In the genomic region with DNA sequence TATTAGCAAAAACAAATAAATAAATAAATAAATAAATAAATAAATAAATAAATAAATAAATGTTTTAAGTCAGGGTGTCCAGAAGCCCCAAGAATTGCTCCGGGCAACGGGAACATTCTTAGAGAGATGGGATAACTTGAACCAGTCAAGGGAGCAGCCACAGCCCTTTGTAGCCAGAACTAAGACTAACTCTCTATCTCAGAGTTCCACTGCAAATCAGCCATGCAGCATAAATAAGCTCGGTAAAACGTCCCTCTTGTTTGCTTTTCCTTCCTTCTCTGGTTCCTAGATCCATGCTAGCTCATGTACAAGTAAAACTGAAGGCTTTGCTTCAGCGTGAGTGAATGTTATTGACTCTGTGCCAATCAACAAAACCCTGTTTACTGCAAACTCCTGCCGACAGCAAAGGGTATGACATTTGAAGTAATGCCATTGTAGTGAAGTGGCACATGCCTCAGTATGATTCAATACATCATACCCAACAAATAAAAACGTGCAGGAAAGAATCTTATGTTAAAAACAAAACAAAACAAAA, we compare ENCODE assay signal across 18 mouse cellular contexts. TPM values are rescaled to one million over a fixed set of nuclear protein-coding genes. Genes with fewer than 3 reads are reported as not detected.
DNase-seq lines count a peak whose midpoint lies in the region; ATAC-seq and TF ChIP-seq lines count a peak whose summit lies in the region.
"Had no signal": no experiment of that assay in that cellular context is flagged by ENCODE, and none has a peak within 500 bp of the region (broad histone marks: within the 10 kb centered on the region; RNA-seq: fewer than 3 reads in every experiment).

No protein-coding gene starts in this region.

- TF ChIP-seq CTCF in forebrain, postnatal 0 days (IDR thresholded peaks at IDR 0.05; ENCODE audit: low read depth): no peak
- no peak for TF ChIP-seq CTCF in kidney, adult 2 months (conservative IDR thresholded peaks at IDR 0.05; ENCODE audit: insufficient read depth, insufficient read length, low read depth, low read length)

- no peaks in the 10 kb centered on the region for H3K9me3 ChIP-seq in forebrain, embryonic 13.5 days (replicated peaks)
- no peaks in the 10 kb centered on the region for H3K9me3 ChIP-seq in forebrain, postnatal 0 days (ENCODE audit: low read length)
- H3K9me3 ChIP-seq in lung, embryonic 16.5 days (ENCODE audit: control insufficient read depth, low read length): 0 out of 2 replicates have a peak, but pooled peaks cover 3% of the 10 kb centered on the region
- H3K9me3 ChIP-seq: hindbrain, embryonic 12.5 days; neural tube, embryonic 15.5 days had no signal

- H3K9ac ChIP-seq in forebrain, embryonic 13.5 days: no peak overlapping the region
- H3K9ac ChIP-seq in forebrain, postnatal 0 days: no peak overlapping the region
- no peak overlapping the region for H3K9ac ChIP-seq in lung, embryonic 16.5 days (ENCODE audit: low read length)
- H3K9ac ChIP-seq: hindbrain, embryonic 12.5 days; neural tube, embryonic 15.5 days had no signal

- ATAC-seq in forebrain, embryonic 13.5 days: 0 out of 2 replicates have a peak, but pooled peaks have one; percentile 24
- ATAC-seq in forebrain, postnatal 0 days: no peak
- peak; percentile 36; the same call in 1 of the 2 replicates for ATAC-seq in lung, embryonic 16.5 days (ENCODE audit: low read depth)

- no peak overlapping the region for H3K27ac ChIP-seq in forebrain, embryonic 13.5 days
- no peak overlapping the region for H3K27ac ChIP-seq in forebrain, postnatal 0 days (ENCODE audit: low read depth, low read length)
- H3K27ac ChIP-seq in kidney, adult 2 months (ENCODE audit: insufficient read depth, low read depth, low read length): peak overlapping the region; percentile 16; the same call in 1 of the 2 replicates
- peak overlapping the region; percentile 33; the same call in 1 of the 2 replicates for H3K27ac ChIP-seq in lung, embryonic 16.5 days (ENCODE audit: low read length)
- H3K27ac ChIP-seq: hindbrain, embryonic 12.5 days; neural tube, embryonic 15.5 days had no signal

- no peaks in the 10 kb centered on the region for H3K36me3 ChIP-seq in forebrain, embryonic 13.5 days (ENCODE audit: poor library complexity, severe bottlenecking)
- H3K36me3 ChIP-seq in forebrain, postnatal 0 days (ENCODE audit: insufficient read depth): no peaks in the 10 kb centered on the region
- no peaks in the 10 kb centered on the region for H3K36me3 ChIP-seq in kidney, adult 2 months (ENCODE audit: control insufficient read depth, insufficient read depth, low read length)
- no peaks in the 10 kb centered on the region for H3K36me3 ChIP-seq in lung, embryonic 16.5 days (ENCODE audit: control insufficient read depth, insufficient read depth, low read length)
- H3K36me3 ChIP-seq: hindbrain, embryonic 12.5 days; neural tube, embryonic 15.5 days had no signal

- 58% methylated on average over 7 of the region's 7 CpGs for WGBS in forebrain, embryonic 13.5 days
- 27% methylated on average over 7 of the region's 7 CpGs for WGBS in forebrain, postnatal 0 days
- 60% methylated on average over 7 of the region's 7 CpGs for WGBS in kidney, adult 2 months
- 47% methylated on average over 7 of the region's 7 CpGs for WGBS in lung, embryonic 16.5 days

- peaks cover 7% of the 10 kb centered on the region for H3K4me1 ChIP-seq in forebrain, embryonic 13.5 days
- H3K4me1 ChIP-seq in forebrain, postnatal 0 days (ENCODE audit: insufficient read depth): no peaks in the 10 kb centered on the region; the same call in 1 of the 2 replicates
- H3K4me1 ChIP-seq in kidney, adult 2 months (ENCODE audit: control insufficient read depth, insufficient read depth, low read length): no peaks in the 10 kb centered on the region
- no peaks in the 10 kb centered on the region for H3K4me1 ChIP-seq in lung, embryonic 16.5 days (replicated peaks; ENCODE audit: control insufficient read depth, insufficient read depth, low read length)
- H3K4me1 ChIP-seq: hindbrain, embryonic 12.5 days; neural tube, embryonic 15.5 days had no signal

- no peak for DNase-seq in forebrain, postnatal 0 days
- DNase-seq in kidney, adult 2 months: peak; percentile 5
- no peak for DNase-seq in kidney, adult 9 months
- peak; percentile 17 for DNase-seq in 3T3-L1 (ENCODE audit: low read depth, low spot score)
- DNase-seq in neural tube, embryonic 10.5 days (ENCODE audit: extremely low spot score, low spot score): no peak
- DNase-seq in c-Kit-positive CD71-positive TER-119-positive erythroid progenitor cells, embryonic 14.5 days (ENCODE audit: low spot score): no peak
- DNase-seq: adrenal gland, postnatal 25 days; cerebellum, adult 11 months; kidney, adult 11 months; kidney, postnatal 4 days; retina, postnatal 1 day; spleen, adult 18-20 months; thymus, postnatal 36 days had no signal

- no peak overlapping the region for H3K4me3 ChIP-seq in forebrain, embryonic 13.5 days
- H3K4me3 ChIP-seq in forebrain, postnatal 0 days (ENCODE audit: low read depth, low read length): no peak overlapping the region
- H3K4me3 ChIP-seq in kidney, adult 2 months (ENCODE audit: insufficient read depth, low read depth, low read length): 0 out of 2 replicates have a peak overlapping the region, but pooled peaks have one; percentile 22
- H3K4me3 ChIP-seq in lung, embryonic 16.5 days (ENCODE audit: low read length): peak overlapping the region; percentile 23; the same call in 1 of the 2 replicates
- H3K4me3 ChIP-seq: hindbrain, embryonic 12.5 days; neural tube, embryonic 15.5 days had no signal

- no peak overlapping the region for H3K4me2 ChIP-seq in forebrain, embryonic 13.5 days
- no peak overlapping the region for H3K4me2 ChIP-seq in forebrain, postnatal 0 days (ENCODE audit: low read depth)
- peak overlapping the region; percentile 18 for H3K4me2 ChIP-seq in lung, embryonic 16.5 days (ENCODE audit: low read depth, low read length)
- H3K4me2 ChIP-seq: hindbrain, embryonic 12.5 days; neural tube, embryonic 15.5 days had no signal

- H3K27me3 ChIP-seq in forebrain, embryonic 13.5 days: no peaks in the 10 kb centered on the region
- no peaks in the 10 kb centered on the region for H3K27me3 ChIP-seq in forebrain, postnatal 0 days (ENCODE audit: insufficient read depth, low read length)
- no peaks in the 10 kb centered on the region for H3K27me3 ChIP-seq in kidney, adult 2 months (replicated peaks; ENCODE audit: control insufficient read depth, insufficient read depth, low read length)
- no peaks in the 10 kb centered on the region for H3K27me3 ChIP-seq in lung, embryonic 16.5 days (ENCODE audit: control insufficient read depth, insufficient read depth, low read depth, low read length)
- H3K27me3 ChIP-seq: hindbrain, embryonic 12.5 days; neural tube, embryonic 15.5 days had no signal

- TF ChIP-seq POLR2A in kidney, adult 2 months (IDR thresholded peaks at IDR 0.05; ENCODE audit: low read depth, low read length): no peak

RNA-seq across cellular contexts. Expression of a gene that starts 0.9 kb away (rescaled TPM):
- 0.25 and 0.37 TPM in 2 replicates for polyA plus RNA-seq in forebrain, embryonic 13.5 days (2015; fragmentation: Nextera tagmentation; extraction: Ambion mirVana)
- 3.2 and 4.3 TPM in 2 replicates for total RNA-seq in forebrain, postnatal 0 days (2014; rRNA removed)
- 1.0 and 1.9 TPM in 2 replicates for polyA plus RNA-seq in forebrain, postnatal 0 days (2015; fragmentation: Nextera tagmentation; extraction: Ambion mirVana)
- 7.6 and 9.2 TPM in 2 replicates for polyA plus RNA-seq in kidney, adult 2 months (2012; rRNA removed)
- 8.0 and 8.7 TPM in 2 replicates for polyA plus RNA-seq in lung, embryonic 16.5 days (2015; fragmentation: Nextera tagmentation; extraction: Ambion mirVana)
- polyA plus RNA-seq: limb, embryonic 11.5 days had no signal

Comparison
In these comparisons a context has a peak if more than half of its experiments do, and no peak if none do; other contexts are left out.
1. DNase-seq: peak in kidney, adult 2 months (single experiment) and 3T3-L1 (single experiment); none in forebrain, postnatal 0 days (single experiment), kidney, adult 9 months (single experiment), neural tube, embryonic 10.5 days (single experiment) and c-Kit-positive CD71-positive TER-119-positive erythroid progenitor cells, embryonic 14.5 days (single experiment).
2. H3K27ac ChIP-seq: peak in kidney, adult 2 months (single experiment) and lung, embryonic 16.5 days (single experiment); none in forebrain, embryonic 13.5 days (single experiment) and forebrain, postnatal 0 days (single experiment).
3. H3K4me3 ChIP-seq: peak in kidney, adult 2 months (single experiment) and lung, embryonic 16.5 days (single experiment); none in forebrain, embryonic 13.5 days (single experiment) and forebrain, postnatal 0 days (single experiment).